Mouse (Mus musculus): ENCODE data around the gene Slc39a2.
"Not testable (repeated sequence)": the region's sequence is repeated elsewhere in the genome, so short reads cannot be mapped to it uniquely, and the experiment has no call there.

Gene Slc39a2

DNA sequence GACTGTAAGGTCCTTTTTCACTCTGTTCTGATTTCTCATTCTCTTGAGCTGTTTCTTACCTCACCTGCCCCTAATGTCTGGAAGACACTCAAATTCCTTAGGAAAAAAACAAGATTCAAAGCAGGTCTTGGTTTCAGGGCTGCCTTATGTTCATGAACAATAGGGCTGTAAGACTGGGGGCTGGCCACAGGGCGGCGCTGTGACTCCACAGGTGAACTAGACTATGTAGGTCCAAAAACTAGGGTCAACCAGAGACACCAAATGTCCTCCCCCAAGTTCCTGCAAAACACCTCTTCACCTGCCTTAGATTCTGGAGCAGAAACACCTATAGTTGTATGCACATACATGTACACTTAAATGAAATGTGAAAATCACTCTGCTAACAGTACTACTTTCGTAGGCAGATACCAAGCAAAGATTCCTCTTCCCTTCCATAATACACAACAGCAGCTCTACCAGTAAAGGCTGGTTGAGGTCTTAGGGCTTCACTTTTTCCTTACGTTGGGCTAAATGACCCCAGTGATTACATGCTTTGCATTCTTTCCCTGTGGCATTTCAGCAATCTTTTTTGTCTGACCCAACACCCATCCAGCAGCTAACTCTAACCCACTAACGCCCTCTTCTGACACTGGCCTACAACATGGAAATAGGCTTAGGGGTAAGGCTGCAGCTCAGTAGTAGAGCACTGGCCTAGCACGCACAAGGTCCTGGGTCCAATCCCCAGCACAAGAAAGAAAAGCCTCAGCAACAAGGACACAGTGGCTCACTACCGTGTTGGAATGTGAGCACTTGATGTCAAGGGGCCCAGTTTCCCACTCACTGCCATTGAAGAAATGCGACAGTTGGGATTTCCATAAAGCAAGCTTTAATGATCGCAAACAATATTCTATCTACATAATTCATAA is 10.4 kb downstream of the Slc39a2 start:
- peak; percentile 70 for DNase-seq (ENCODE audit: low read depth, low spot score)

DNA sequence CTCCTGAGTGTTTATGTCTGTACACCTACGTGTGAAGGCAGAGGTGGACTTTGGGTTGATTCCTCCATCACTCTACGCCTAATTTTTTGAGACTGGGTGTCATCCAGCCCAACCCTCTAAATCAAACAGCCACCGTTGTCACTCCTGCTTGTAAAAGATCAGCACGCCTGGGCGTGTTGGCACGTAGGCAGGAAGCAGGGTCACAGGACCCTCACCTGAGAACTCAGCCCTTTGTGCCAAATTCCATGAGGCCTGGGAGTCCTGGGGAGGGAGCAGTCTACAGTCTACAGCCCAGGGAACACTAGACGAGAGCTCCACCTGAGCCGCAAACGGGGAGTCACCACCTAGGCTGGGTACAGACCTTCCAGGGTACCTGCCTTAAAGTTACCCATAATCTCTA is 11.1 kb downstream of the Slc39a2 start:
- no peak for DNase-seq (ENCODE audit: low read depth, low spot score)

DNA sequence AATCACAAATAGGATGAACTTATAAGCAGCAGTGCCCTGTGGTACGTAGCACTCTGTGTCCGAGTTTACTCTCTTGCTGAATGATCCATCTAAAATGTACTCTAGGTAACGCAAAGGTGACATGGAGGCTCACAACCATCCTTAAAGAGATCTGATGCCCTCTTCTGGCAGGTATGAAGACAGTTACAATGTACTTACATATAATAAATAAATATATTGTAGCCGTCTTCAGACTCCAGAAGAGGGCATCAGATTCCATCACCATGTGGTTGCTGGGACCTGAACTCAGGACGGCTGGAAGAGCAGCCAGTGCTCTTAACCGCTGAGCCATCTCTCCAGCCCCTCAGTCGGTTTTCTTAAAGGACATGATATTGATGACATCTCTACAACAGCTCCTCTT is 12.0 kb downstream of the Slc39a2 start:
- DNase-seq (ENCODE audit: low read depth, low spot score): no peak

DNA sequence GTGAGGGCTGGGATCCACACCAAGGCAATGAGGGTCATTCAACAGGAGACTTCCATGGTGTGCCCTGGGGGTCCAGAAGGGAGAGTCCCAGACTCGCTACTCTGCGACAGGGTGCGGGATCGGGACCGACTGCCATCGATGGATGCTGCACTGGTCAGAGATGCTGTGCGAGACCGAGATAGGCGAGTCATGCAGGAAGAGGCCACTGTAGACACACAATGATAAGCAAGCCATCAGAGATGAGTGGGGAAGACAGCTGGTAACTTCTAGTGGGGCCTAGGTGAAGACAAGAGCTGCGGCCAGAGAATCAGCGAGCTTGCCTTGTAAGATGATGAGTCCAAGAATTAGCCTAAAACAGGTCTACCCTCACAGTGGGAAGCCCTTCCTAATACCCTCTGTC is 13.4 kb downstream of the Slc39a2 start:
- DNase-seq (ENCODE audit: low read depth, low spot score): no peak

DNA sequence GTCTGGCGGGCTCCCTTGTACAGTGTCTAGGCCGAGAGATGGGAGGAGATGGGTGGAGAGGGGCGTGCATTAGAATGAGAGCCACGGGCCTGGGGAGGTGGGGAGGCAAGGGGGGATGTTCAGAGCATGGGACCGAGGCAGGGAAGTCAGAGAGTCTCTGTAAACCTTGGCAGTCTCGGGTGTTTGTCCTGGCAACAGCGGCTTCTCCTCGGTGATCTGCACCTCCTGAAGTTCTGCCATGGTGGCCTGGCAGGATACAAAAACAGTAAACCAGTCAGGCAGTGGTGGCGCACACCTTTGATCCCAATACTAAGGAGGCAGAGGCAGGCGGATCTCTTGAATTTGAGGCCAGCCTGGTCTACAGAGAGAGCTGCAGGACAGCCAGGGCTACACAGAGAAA is 18.6 kb downstream of the Slc39a2 start:
- no peak for DNase-seq (ENCODE audit: low read depth, low spot score)

DNA sequence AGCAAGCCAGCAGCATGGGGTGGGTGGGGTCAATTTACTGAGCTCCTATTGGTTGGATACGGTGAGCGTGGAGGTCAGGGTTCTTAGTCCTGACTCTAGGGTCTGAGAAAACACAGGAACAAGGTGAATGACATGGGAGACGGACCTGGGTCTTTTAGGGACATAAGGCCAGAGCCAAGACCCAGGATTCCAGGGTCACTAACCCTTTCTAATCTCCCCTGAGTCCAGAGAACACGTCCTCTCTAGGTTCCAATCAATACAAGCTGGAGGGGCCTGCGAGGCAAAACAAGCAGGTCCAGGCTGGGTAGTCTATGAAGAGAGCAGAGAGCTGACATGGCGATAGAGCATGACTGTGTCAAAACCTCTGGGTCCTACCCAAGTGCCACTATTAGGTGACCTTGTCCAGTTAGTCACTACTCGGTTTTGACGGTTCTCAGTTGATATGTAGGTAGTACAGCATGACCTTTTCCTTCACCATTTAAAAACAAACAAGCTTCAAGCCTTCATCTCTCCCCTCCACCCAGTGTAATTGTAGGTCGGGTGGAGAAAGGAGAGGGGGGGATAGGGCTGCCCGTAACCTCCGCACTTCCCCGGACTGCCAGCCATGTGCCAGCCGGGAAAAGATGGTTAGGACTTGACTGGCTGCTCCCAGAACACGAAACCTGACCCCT is 19.8 kb downstream of the Slc39a2 start:
- no peak for DNase-seq (ENCODE audit: low read depth, low spot score)

DNA sequence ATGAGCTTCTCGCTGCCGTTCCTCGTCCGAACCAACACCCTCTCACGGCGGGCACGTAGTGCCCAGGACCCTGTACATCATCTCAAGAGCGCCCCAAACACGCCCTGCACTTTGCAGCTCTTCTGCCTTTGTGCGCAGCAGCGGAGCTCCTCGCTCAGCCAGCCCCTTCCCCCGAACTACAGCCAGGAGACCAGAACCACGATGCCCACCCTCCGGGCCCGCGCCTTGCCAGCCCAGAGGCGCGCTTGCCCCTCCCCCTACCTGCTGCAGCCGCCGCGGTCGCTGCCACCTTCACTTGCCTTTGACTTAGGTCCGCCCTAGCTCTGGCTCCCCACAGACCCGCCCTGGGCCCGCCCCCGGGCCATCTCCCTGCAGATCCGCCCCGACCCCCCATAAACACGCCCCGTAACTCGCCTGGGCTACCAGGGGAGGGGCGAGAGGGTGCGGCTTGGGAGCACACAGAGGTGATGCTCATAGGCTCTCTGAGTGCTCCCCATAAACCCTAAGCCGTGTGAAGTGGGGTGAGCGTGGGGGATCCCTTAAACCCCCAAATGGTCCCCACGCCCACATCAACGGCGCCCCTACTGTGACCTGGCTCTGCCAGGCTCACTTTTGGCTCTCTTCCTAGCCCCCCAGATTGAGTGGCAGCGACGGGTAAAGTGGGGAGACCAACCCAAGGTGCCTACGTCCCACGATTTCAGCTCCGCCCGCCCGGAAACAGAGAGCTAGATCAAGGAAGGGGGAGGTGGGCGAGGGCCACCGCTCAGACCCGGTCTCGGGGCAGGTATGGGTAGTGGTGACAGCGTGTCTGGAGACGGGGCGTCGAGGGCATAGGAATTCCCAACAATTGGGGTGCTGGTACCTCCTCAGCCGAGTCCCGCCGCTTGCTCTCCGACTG is 20.6 kb downstream of the Slc39a2 start:
- DNase-seq (ENCODE audit: low read depth, low spot score): peak; percentile 62

DNA sequence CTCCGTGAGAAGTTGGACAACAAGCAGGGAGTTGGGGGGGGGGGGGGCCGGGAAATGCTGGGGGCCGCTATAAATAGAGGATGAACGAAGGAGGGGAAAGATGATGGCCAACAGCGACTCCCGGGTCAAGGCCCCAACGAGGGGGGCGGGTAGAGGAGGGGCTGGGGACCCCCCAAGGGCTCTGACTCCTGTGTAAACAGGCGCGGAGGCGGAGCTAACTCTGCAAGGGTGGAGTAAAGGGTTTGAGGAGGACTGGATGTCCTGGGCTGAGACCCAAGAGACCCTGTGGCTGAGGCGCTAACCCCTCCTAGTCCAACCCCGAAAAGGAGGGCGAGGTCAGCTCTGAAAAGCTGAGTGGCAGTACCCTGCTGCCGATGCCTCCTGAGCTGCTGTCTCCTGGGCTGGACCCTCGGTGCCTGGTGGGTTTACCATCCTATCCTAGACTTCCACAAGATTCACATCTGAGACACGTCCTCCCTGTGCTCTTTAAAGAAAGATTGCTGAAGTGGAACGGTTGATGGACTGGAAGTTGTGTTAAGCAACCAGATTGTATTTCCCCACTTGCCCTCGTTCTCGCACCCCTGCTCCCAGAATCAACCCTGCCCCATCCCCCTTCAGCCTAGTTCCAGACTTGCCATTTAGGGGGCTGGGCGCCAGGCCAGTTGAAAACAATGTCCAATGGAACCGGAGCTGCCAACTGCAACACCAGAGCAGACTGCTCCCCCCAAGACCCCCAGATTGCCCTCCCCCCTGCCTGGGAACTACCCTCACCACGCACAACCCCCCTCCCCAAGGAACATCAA is 21.5 kb downstream of the Slc39a2 start, which contains the start of gene Ndrg2:
Ndrg2 (minus strand) TSS at position 199 of the 803 bp plus-strand sequence.
- peak; percentile 37 for DNase-seq (ENCODE audit: low read depth, low spot score)

DNA sequence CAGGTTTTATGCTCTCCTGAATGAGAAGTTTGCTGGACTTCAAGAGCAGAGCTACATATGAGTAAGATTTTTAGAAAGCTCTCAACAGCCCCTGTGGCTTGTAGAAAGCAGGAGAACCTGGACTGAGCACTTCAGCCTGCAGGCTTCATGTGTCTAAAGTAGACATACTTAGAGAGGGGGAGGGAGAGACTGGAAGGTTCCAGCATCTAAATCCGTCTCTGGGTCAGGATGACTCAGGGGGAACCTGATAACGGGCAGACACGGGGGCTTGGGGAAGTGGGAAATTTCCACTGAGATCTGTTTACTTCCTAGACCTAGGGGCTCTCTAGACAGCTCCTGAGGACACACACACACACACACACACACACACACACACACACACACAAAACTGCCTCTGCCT is 22.3 kb downstream of the Slc39a2 start:
- no peak for DNase-seq (ENCODE audit: low read depth, low spot score)

DNA sequence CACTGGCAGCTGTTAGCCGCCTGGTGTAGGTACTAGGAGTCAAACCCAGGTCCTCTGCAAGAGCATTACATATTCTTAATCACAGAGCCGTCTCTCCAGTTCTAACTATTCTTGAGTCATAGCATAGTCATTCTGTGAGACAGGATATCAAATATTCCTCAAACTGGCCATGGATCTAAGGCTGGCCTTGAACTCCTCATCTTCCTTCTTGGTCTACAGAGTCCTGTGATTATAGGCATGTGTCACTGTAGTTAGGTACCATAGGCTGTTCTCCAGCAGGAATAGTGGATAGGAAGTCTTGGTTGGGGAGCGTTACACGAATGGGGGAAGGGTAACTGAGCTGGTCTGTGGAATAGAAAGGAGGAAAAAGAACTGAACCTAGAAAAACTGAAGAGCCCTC is 23.9 kb downstream of the Slc39a2 start:
- DNase-seq (ENCODE audit: low read depth, low spot score): no peak

DNA sequence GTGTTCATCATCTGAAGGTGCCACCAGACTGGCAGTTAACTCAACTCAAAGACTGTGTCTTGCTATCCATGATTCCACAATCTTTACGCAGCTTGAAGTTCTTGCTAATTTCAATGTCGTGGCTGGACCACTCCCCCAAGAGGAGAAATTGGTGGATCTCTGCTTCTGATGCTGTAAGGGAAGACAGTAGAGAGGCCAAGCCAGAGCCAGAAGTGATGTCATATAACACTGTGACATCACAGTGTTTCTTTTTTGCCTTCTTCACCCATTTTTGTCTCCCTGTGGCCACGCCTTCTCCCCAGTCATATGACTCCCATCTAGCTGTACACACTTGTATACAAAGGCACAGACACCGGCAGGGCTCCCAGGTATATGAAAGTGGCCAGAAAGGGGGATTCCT is 25.4 kb downstream of the Slc39a2 start, which contains the start of gene Tppp2:
Tppp2 (plus strand) TSS at position 301 of the 400 bp plus-strand sequence.
- DNase-seq (ENCODE audit: low read depth, low spot score): no peak

DNA sequence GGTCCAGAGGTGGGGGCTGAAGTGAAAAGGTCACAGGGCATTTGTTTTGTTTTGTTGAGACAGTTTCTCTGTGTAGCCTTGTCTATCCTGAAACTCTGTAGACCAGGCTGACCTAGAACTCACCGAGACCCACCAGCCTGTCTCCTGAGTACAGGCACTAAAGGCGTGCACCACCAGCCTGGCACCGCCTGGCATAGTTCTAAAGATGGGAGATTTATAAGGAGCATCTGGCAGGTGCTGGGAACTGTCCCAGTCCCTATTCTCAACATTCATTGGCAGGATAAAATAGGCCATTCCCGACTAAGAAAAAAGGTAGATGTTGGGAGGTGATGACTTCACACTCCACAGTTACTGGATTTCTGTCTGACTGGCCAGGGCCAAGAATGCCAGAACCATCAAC is 26.3 kb downstream of the Slc39a2 start:
- DNase-seq (ENCODE audit: low read depth, low spot score): no peak

DNA sequence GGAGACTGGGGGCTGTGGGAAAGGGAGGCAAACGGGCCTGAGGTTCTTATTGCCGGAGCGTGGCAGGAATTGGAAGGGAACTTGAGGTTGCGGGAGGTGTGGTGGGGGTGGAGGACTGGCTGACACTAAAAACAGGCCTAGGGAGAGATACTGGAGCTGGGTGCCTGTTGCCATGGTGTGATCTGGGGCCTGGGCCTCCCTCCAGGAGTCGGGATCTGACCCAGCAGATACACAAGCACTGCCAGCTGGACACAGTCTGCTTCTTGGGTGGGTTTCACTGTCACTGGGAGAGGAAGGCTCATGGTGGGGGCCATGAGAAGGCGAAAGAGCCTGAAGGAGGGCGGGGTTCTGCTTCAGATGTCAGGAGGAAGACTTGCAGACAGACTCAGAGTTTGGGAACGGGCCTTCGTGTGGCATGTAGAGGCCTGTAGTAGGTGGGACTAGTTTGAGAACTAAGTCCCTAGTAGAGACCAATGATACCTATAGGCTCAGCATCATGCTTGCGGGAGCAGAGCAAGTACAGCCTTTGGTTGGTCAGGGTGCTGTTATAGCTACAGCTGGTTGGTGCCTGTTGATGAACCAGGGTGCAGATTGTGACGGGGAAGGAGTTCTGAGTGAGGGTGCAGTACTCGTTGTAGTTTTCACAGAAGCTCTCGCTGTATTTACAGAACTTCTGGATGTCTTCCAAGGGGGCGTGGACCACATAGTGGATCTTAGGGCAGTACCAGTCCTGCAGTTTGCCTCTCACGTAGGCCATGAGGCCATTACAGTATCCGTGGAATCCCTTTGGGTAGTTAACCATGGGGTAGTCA is 29.3 kb downstream of the Slc39a2 start:
- no peak for DNase-seq (ENCODE audit: low read depth, low spot score)

DNA sequence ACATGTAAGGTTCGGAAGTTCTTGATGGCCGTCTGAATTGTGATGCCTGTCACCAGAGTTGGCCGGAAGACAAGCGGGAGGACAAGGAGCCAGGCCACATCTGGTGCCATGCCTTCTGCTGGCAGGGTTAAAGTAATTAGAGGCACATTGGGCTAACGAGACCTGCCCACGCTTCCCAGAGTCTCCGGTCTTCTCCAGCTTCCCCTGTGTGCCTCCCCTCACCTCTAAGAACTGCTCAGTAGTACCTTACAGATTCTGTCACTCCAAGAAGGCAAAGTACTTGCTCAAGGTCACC is 29.8 kb downstream of the Slc39a2 start, which contains the start of gene Rnase13:
Rnase13 (minus strand) TSS at position 203 of the 295 bp plus-strand sequence.
- DNase-seq (ENCODE audit: low read depth, low spot score): no peak

DNA sequence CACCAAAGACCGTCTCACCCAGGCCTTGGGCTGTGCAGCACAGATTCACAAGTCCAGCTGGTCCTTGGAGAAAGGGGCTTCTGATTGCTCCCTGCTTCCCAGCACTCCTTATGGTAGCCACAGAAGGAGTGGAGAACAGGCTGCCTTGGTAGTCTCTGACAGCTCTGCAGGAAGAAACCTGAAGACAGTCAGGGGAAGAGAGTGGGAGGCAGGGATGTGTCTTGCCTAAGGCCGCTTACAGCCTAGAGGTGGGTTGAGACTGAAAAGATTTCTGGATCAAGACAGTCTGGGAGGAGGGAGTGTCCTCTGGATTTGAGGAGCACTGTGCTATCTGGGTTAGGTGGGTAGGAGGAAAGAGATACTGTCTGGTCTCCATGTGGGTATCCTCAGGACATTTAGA is 30.2 kb downstream of the Slc39a2 start:
- no peak for DNase-seq (ENCODE audit: low read depth, low spot score)

DNA sequence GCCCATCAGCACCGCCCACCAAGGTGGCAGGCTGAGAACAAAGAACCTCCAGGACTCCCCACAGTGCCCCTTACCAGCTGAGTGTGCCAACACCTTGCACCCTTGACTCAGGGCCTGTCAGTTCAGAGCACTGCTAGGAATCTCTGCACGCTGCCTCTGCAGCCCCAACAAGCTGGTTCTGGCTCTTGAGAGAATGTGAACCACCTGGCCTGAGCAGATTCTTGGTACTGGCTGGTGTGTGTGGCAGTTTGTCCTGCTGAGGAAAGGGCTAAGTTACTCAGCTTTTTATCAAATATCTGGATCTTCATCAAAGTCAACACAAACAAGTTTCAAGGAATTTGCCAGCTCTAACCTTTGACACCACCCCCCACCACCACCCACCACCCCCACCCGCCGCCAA is 30.8 kb downstream of the Slc39a2 start:
- no peak for DNase-seq (ENCODE audit: low read depth, low spot score)

DNA sequence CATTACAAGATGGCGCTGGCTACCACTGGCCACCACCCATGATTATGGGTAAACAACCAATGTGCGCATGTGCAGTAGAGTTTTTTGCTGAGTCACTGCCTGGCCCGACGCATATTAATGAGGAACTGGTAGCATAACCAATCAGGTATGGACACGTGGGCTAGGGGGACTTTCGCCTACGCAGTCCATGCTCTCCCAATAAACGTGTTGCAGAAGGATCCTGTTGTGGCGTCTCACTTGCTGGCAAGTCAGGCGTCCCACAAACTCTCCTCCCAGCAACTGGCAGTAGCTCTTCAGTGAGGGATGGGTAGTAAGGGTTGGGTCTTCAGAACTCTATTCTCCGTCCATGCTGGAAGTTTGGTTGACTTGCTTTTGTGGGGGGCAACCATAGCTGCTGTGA is 34.2 kb downstream of the Slc39a2 start:
- not testable (repeated sequence) for DNase-seq (ENCODE audit: low read depth, low spot score)

DNA sequence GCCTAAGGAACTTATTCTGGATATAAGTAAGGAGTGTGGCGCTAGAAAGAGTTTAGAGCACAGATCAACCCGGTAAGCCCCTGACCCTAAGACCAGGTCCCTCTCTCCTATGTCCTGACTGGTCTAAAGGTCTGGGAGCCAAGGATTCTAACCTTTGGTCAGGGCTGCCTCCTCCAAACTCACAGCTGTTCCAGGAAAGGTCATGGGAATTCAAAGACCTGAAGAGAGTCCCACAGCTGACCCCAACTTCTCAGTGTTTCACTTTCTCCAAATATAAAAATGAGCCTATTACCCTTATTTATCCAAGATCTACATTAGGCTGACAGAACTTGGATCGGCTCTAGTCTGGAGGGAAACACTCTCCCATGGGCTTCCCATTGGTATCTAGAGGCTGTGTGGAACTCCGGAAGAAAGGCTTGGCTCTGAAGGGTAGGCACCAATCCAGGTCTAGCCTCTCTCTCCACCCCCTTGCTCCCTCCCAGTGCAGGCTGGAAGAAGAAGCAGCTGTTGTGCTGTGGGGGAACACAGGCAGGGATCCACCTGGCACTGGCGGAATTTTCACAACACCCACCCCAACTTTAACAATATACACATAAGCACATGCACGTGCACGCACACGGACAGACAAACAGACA is 36.7 kb downstream of the Slc39a2 start:
- DNase-seq (ENCODE audit: low read depth, low spot score): no peak

DNA sequence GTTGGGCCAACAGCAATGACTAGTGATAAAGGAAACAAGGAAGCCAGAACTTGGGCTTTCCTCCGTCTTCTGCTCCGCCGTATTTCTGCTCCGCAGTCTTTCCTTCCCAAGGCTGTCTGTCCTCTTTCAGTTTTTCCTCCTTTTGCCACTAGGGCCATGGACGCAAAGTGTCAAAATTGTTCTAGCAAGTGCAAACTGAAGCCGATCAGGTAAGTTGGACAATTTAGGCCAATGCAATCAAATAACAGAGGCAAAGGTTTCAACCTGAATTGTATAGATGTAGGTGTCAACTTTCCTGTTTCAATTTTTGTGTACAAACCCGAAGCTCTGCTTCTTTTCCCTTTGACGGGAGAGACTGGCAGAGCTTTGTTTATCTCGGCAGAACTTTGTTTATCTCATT is 37.3 kb downstream of the Slc39a2 start:
- DNase-seq (ENCODE audit: low read depth, low spot score): no peak

DNA sequence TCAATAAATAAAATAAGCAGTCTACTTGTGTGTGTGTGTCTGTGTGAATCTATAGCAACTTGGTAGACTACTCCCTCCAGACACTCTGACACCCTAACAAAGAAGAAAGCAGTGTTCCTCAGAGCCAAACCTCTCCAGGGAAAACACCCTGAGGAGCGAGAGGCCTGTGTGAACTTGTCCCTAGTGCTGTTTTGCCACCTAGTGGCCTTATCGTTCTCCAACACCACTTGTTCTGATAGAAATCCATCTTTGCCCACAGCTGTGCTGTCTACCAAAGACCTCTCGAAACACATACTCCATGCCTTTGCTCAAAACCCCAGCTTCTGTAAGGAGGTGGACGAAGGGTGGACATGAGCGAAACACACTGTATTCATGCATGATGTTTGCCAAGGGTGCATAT is 38.1 kb downstream of the Slc39a2 start:
- peak; percentile 61 for DNase-seq (ENCODE audit: low read depth, low spot score)

Measured in mesoderm, embryonic 11.5 days (tissue).